Mouse (Mus musculus) embryonic facial prominence, embryonic 11.5 days (tissue): ENCODE measurements around the gene Ccdc34. TPM values are rescaled to one million over a fixed set of nuclear protein-coding genes. Genes with fewer than 3 reads are reported as not detected.

Experiments used
- ATAC-seq: fragments of 200-750 bp; cut with Nextera tagmentation; replicated peaks from 2 replicates; pipeline ENCODE4 v1.8.0; 2017; ENCODE audit warnings: low read depth; ENCODE audit not compliant: insufficient number of reproducible peaks, low FRiP score, low TSS enrichment
- DNase-seq: peaks from one replicate; pipeline ENCODE4 v3.0.0-alpha.2; 2015; ENCODE audit warnings: low spot score
- H3K27ac ChIP-seq: fragments of 300-500 bp; sonication (generic); replicated peaks from 2 replicates; pipeline ENCODE4 v1.5.1; 2014; ENCODE audit warnings: mild to moderate bottlenecking, low read depth, low read length, control low read depth
- H3K27me3 ChIP-seq: fragments of 300-500 bp; sonication (generic); 2 replicates; pipeline ENCODE4 v1.6.1; 2014; ENCODE audit warnings: mild to moderate bottlenecking, low read length, moderate library complexity, mixed read lengths; ENCODE audit not compliant: control insufficient read depth, insufficient read depth
- H3K36me3 ChIP-seq: fragments of 300-500 bp; sonication (generic); replicated peaks from 2 replicates; pipeline ENCODE4 v1.6.1; 2014; ENCODE audit warnings: low read depth, mild to moderate bottlenecking, low read length, moderate library complexity, mixed read lengths; ENCODE audit not compliant: control insufficient read depth, insufficient read depth
- H3K4me1 ChIP-seq: fragments of 300-500 bp; sonication (generic); 2 replicates; pipeline ENCODE4 v1.6.1; 2014; ENCODE audit warnings: low read length, mixed read lengths; ENCODE audit not compliant: control insufficient read depth, insufficient read depth
- H3K4me2 ChIP-seq: fragments of 300-500 bp; sonication (generic); 2 replicates; pipeline ENCODE4 v1.6.1; 2014; ENCODE audit warnings: low read depth, mild to moderate bottlenecking, control low read depth, low read length, moderate library complexity
- H3K4me3 ChIP-seq: fragments of 300-500 bp; sonication (generic); 2 replicates; pipeline ENCODE4 v1.5.1; 2014; ENCODE audit warnings: low read depth, low read length, control low read depth
- H3K9ac ChIP-seq: fragments of 300-500 bp; sonication (generic); replicated peaks from 2 replicates; pipeline ENCODE4 v1.6.1; 2014; ENCODE audit warnings: mild to moderate bottlenecking, control low read depth, low read length
- H3K9me3 ChIP-seq: fragments of 300-500 bp; sonication (generic); replicated peaks from 2 replicates; pipeline ENCODE4 v1.6.1; 2016; ENCODE audit warnings: mild to moderate bottlenecking, low read length, inconsistent platforms, mixed read lengths; ENCODE audit not compliant: control insufficient read depth
- WGBS: fragments of 180-500 bp; shearing (Covaris S2); extraction: QIAGEN DNeasy Blood & Tissue Kit; methylation state at CpG from one replicate; pipeline ENCODE4 v1.1.7; 2014; 5-methylcytosine and 5-hydroxymethylcytosine counted together
- polyA plus RNA-seq: library from polyadenylated mRNA; unstranded; fragments of >200 nt; fragmentation: Nextera tagmentation; extraction: Ambion mirVana; gene quantifications from 2 replicates; pipeline ENCODE4 v1.2.1, GENCODE M21; 2014

The Ccdc34 gene
- polyA plus RNA-seq, 1 experiment from 2014 or later = 66.1 TPM

DNA sequence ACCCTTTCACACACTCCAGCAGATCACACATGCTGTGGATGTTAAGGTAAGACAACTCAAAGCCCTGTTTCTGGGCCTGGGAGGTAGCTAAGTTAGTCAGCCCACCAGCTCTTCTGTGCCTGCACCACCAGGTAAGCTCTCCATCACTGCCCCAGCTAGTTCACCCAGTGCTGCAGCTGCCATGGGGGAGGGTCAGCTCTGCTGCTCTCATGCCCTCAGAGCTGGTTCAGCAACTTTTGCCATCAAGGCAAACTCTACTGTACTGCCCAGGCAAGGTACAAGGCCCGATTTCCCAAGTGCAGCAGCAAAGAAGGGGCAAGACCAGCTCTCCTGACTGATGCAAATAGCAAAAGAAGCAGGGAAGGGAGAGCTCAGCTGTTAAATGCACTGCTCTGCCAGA is 202.9 kb downstream of the Ccdc34 start:
- DNase-seq (no peak), ATAC-seq (no peak)
- no peak overlapping the region for H3K27ac ChIP-seq

DNA sequence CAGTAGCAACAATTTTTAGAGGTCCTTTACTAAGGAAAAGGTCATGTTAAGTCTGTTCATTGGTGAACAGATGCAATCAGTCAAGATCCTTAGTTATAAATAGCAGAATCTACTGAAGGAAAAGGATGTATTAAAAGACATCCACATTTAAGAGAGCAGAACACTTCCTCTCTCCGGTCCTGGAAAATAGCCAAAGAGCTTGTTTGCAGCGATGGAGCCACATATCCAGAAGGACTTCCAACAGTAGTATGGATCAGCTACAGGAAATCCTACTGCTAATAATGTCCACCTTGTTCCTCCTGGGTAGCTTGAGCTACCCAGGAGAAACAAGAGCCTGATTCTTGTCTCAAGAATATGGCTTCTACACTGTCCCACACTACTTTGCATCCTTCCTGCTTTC is 205.2 kb downstream of the Ccdc34 start:
- Histone ChIP-seq H3K4me3 (no peak overlapping the region), H3K4me1 (no peaks in the 10 kb centered on the region), H3K9me3 (no peaks in the 10 kb centered on the region), H3K27me3 (no peaks in the 10 kb centered on the region), H3K27ac (no peak overlapping the region), H3K9ac (no peak overlapping the region), H3K36me3 (no peaks in the 10 kb centered on the region), H3K4me2 (no peak overlapping the region)
- 81% methylated on average over 2 of the region's 2 CpGs for whole genome bisulfite sequencing
- DNase-seq = no peak
- no peak for ATAC-seq

More for the DNA sequence above, 202.9 kb downstream of the Ccdc34 start:
- Histone ChIP-seq H3K9ac (no peak overlapping the region), H3K4me1 (no peaks in the 10 kb centered on the region), H3K4me2 (no peak overlapping the region), H3K9me3 (no peaks in the 10 kb centered on the region), H3K4me3 (no peak overlapping the region), H3K36me3 (no peaks in the 10 kb centered on the region), H3K27me3 (no peaks in the 10 kb centered on the region)
- WGBS = 75% methylated on average over 1 of the region's 1 CpGs

Other genes starting within 250 kb of the Ccdc34 start
- gene Lin7c, start 127.0 kb upstream of the Ccdc34 start, polyA plus RNA-seq = 93.6 and 94.3 TPM in 2 replicates
- 17.2 and 20.9 TPM in 2 replicates for gene Lgr4, start 100.2 kb upstream of the Ccdc34 start, polyA plus RNA-seq